Mouse (Mus musculus) heart, embryonic 14.5 days (tissue): ENCODE data around the gene Rnf220. TPM values are rescaled to one million over a fixed set of nuclear protein-coding genes. Genes with fewer than 3 reads are reported as not detected.

ENCODE experiments used
- ATAC-seq: fragments of 200-750 bp; cut with Nextera tagmentation; 2 replicates; pipeline ENCODE4 v1.8.0; 2017; ENCODE audit warnings: low read depth, moderate TSS enrichment; ENCODE audit not compliant: insufficient number of reproducible peaks, insufficient read depth, low FRiP score
- H3K27ac ChIP-seq, 2 experiments: fragments of 200-500 bp in 1 of 2; fragments of 300-500 bp in 1 of 2; sonication (generic) in 1 of 2; replicated peaks in 1 of 2; 2 replicates each; pipeline ENCODE4 v1.5.1; 2012 to 2014; ENCODE audit warnings: low read depth in 2 of 2, low read length in 2 of 2, control low read depth in 1 of 2, mild to moderate bottlenecking in 1 of 2, mixed read lengths in 1 of 2; ENCODE audit not compliant: control insufficient read depth in 1 of 2, insufficient read depth in 1 of 2
- H3K27me3 ChIP-seq: fragments of 300-500 bp; sonication (generic); 2 replicates; pipeline ENCODE4 v1.6.1; 2014; ENCODE audit warnings: mild to moderate bottlenecking, low read length, control low read depth; ENCODE audit not compliant: control insufficient read depth, insufficient read depth
- H3K36me3 ChIP-seq: fragments of 300-500 bp; sonication (generic); 2 replicates; pipeline ENCODE4 v1.6.1; 2014; ENCODE audit warnings: mild to moderate bottlenecking, control low read depth, low read length, mixed read lengths; ENCODE audit not compliant: control insufficient read depth, insufficient read depth
- H3K4me1 ChIP-seq, 2 experiments: fragments of 200-500 bp in 1 of 2; fragments of 300-500 bp in 1 of 2; sonication (generic) in 1 of 2; 2 replicates each; pipeline ENCODE4 v1.6.1; 2012 to 2014; ENCODE audit warnings: low read length in 2 of 2, control low read depth in 1 of 2, mixed read lengths in 1 of 2; ENCODE audit not compliant: control insufficient read depth in 2 of 2, insufficient read depth in 2 of 2
- H3K4me2 ChIP-seq: fragments of 300-500 bp; sonication (generic); 2 replicates; pipeline ENCODE4 v1.6.1; 2014; ENCODE audit warnings: mild to moderate bottlenecking, low read length
- H3K4me3 ChIP-seq, 2 experiments: fragments of 200-500 bp in 1 of 2; fragments of 300-500 bp in 1 of 2; sonication (generic) in 1 of 2; 2 replicates each; pipeline ENCODE4 v1.5.1; 2012 to 2014; ENCODE audit warnings: low read length in 2 of 2, mild to moderate bottlenecking in 2 of 2, control low read depth in 1 of 2, low read depth in 1 of 2, moderate library complexity in 1 of 2; ENCODE audit not compliant: control insufficient read depth in 1 of 2, insufficient read depth in 1 of 2
- H3K9ac ChIP-seq: fragments of 300-500 bp; sonication (generic); 2 replicates; pipeline ENCODE4 v1.6.1; 2014; ENCODE audit warnings: mild to moderate bottlenecking, low read length
- H3K9me3 ChIP-seq: fragments of 300-500 bp; sonication (generic); 2 replicates; pipeline ENCODE4 v1.6.1; 2016; ENCODE audit warnings: low read length, control low read depth; ENCODE audit not compliant: control insufficient read depth
- WGBS: fragments of 180-500 bp; shearing (Covaris S2); extraction: QIAGEN DNeasy Blood & Tissue Kit; methylation state at CpG from one replicate; pipeline ENCODE4 v1.1.7; 2014; 5-methylcytosine and 5-hydroxymethylcytosine counted together
- polyA plus RNA-seq: library from polyadenylated mRNA; unstranded; fragments of >200 nt; fragmentation: Nextera tagmentation; extraction: Ambion mirVana; gene quantifications from 2 replicates; pipeline ENCODE4 v1.2.1, GENCODE M21; 2014

Gene Rnf220
- polyA plus RNA-seq, 1 experiment from 2014 or later, result 36.4 TPM

DNA sequence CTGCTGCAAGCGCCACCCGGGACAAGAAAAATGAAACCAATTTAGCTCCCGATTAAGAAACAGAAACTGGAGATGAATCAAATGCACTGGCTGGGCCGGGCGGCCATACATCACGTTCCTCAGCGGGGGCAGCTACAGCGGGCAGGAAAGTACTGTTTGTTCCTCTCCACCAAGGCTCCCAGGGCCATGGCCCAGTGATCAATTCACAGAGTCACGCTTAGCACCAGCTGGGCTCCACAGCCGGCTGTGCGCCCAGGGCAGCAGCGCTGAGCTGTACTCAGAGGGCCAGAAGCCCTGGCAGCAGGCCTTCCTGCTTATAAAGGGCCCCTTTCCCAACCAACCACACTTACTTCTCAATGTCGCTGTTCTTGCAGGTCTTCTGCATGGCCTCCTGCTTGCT lies 219.8 kb downstream of the Rnf220 start:
- H3K36me3 ChIP-seq, result peaks cover 100% of the 10 kb centered on the region
- ATAC-seq, result no peak
- H3K4me1 ChIP-seq, result peaks cover 0 to 5% of the 10 kb centered on the region in 2 experiments; a peak in 1 of 4 replicates
- no peak overlapping the region for H3K9ac ChIP-seq
- no peak overlapping the region for H3K4me3 ChIP-seq
- peaks cover 12% of the 10 kb centered on the region for H3K9me3 ChIP-seq
- H3K27ac ChIP-seq, result no peak overlapping the region
- H3K27me3 ChIP-seq, result no peaks in the 10 kb centered on the region
- no peak overlapping the region for H3K4me2 ChIP-seq
- WGBS, result 93% methylated on average over 13 of the region's 13 CpGs

DNA sequence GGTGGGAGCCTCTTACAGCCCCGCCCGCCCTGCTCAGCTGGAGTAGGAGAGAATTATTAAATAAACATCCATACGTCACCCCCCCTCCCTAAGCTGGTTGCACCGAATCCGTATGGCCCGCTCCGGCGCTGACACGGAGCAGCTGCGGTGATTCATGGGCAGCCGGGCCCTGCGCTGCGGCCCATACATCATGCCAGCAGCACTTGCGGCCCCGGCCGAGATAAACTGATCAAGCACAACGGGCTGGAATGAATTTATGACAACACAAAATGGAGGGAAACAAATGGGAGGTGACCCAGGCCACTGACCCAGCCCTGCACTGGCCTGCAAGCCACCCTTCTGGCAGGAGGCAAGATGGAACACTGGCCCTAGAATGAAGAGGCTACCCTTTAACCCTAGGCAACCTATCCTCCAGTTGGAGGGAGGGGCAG lies 220.6 kb downstream of the Rnf220 start:
- peaks cover 100% of the 10 kb centered on the region for H3K36me3 ChIP-seq
- no peak overlapping the region for H3K4me2 ChIP-seq
- peaks cover 12% of the 10 kb centered on the region for H3K9me3 ChIP-seq
- H3K27ac ChIP-seq, result no peak overlapping the region
- H3K27me3 ChIP-seq, result no peaks in the 10 kb centered on the region
- WGBS, result 92% methylated on average over 17 of the region's 17 CpGs
- no peak overlapping the region for H3K9ac ChIP-seq
- H3K4me3 ChIP-seq, result no peak overlapping the region
- H3K4me1 ChIP-seq, result peaks cover 0 to 5% of the 10 kb centered on the region in 2 experiments; a peak in 1 of 4 replicates
- no peak for ATAC-seq

DNA sequence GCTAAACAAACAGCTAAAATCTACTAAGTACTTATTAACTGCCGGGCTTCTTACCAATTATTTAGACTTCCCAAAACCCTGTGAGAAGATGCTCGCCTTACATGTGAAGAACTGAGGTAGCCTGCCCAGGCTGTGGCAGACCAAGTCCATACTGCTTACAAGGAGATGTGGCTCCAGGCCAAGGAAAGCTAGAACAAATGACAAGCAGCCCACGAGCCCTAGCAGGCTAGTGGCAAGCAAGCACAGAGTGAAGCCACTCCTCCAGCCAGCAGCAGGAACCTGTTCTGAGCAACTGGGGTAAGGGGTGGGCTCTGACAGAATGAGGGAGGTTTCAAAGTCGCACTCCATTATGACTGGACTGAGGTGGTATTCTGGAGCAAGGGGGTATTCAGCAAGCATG lies 222.1 kb downstream of the Rnf220 start:
- no peak for ATAC-seq
- H3K27ac ChIP-seq, result no peak overlapping the region
- H3K4me2 ChIP-seq, result no peak overlapping the region
- 88% methylated on average over 4 of the region's 4 CpGs for WGBS
- no peak overlapping the region for H3K9ac ChIP-seq
- H3K27me3 ChIP-seq, result no peaks in the 10 kb centered on the region
- H3K4me1 ChIP-seq, result peaks cover 0 to 5% of the 10 kb centered on the region in 2 experiments; a peak in 1 of 4 replicates
- peaks cover 88% of the 10 kb centered on the region for H3K36me3 ChIP-seq
- no peak overlapping the region for H3K4me3 ChIP-seq
- peaks cover 12% of the 10 kb centered on the region for H3K9me3 ChIP-seq

DNA sequence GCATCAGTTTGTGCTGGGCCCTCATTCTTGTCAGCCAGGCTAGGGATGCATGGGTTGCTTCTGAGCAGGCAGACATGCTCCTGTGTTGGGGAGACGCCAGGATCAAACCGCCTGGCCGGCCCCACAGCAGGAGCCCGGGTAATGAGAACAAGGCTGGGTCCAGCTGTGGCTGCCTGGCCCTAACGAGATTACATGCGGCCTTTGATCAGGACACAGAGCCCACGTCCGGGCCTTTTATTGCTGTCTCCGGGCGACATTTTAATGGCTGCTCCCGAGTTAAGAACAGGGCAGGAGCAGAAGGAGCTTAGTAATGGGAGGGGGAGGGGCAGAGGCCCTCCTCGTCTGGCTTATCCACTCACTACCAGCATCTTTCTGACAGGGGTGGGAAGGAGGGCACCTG lies 224.4 kb downstream of the Rnf220 start:
- no peak overlapping the region for H3K27ac ChIP-seq
- peaks cover 81% of the 10 kb centered on the region for H3K36me3 ChIP-seq
- whole genome bisulfite sequencing, result 37% methylated on average over 12 of the region's 12 CpGs
- no peak overlapping the region for H3K4me3 ChIP-seq
- no peaks in the 10 kb centered on the region for H3K4me1 ChIP-seq
- no peaks in the 10 kb centered on the region for H3K27me3 ChIP-seq
- H3K9me3 ChIP-seq, result peaks cover 12% of the 10 kb centered on the region
- H3K9ac ChIP-seq, result no peak overlapping the region
- no peak overlapping the region for H3K4me2 ChIP-seq
- no peak for ATAC-seq

DNA sequence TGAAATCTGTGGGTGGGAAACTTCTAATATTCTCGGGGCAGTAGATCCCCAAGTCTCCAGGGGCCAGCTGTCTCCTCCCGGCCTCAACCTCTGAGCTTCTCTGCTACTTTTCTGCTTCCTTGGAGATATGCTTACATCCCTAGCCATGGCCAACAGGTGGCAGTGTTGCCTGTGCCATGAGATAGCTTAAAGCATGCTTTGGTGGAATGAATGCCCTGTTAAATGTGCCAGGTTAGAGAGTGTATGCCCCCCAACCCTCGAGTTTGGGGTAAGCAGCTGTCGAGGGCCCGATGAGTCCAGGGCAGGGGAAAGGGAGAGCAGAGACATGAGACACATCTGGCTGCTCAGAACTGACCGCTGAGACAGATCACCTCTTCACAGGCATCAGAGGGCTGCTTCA lies 226.6 kb downstream of the Rnf220 start:
- WGBS, result 10% methylated on average over 6 of the region's 6 CpGs
- Histone ChIP-seq H3K9ac (no peak overlapping the region), H3K4me1 (no peaks in the 10 kb centered on the region), H3K27me3 (no peaks in the 10 kb centered on the region), H3K4me3 (no peak overlapping the region), H3K9me3 (peaks cover 12% of the 10 kb centered on the region), H3K36me3 (peaks cover 59% of the 10 kb centered on the region), H3K27ac (no peak overlapping the region), H3K4me2 (no peak overlapping the region)
- no peak for ATAC-seq

DNA sequence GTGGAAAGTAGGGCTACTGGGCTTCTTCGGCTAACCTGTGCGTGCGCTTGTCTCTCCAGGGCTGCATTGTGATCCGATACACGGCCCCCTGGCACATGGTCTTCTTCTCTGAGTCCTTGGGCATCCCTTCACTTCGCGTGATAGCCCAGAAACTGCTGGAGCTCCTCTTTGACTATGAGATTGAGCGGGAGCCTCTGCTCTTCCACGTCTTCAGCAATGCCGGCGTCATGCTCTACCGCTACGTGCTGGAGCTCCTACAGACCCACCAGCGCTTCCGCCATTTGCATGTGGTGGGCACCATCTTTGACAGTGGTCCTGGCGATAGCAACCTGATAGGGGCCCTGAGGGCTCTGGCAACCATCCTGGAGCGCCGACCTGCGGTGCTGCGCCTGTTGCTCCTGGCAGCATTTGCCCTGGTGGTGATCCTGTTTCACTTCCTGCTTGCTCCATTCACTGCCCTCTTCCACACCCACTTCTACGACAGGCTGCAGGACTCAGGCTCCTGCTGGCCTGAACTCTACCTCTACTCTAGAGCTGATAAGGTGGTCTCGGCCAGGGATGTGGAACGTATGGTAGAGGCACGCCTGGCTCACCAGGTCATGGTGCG lies 228.9 kb downstream of the Rnf220 start:
- Histone ChIP-seq H3K4me1 (no peaks in the 10 kb centered on the region), H3K27ac (no peak overlapping the region), H3K9me3 (no peaks in the 10 kb centered on the region), H3K27me3 (no peaks in the 10 kb centered on the region), H3K4me2 (no peak overlapping the region), H3K36me3 (peaks cover 36% of the 10 kb centered on the region), H3K4me3 (no peak overlapping the region), H3K9ac (no peak overlapping the region)
- ATAC-seq, result no peak
- WGBS, result 81% methylated on average over 25 of the region's 25 CpGs

DNA sequence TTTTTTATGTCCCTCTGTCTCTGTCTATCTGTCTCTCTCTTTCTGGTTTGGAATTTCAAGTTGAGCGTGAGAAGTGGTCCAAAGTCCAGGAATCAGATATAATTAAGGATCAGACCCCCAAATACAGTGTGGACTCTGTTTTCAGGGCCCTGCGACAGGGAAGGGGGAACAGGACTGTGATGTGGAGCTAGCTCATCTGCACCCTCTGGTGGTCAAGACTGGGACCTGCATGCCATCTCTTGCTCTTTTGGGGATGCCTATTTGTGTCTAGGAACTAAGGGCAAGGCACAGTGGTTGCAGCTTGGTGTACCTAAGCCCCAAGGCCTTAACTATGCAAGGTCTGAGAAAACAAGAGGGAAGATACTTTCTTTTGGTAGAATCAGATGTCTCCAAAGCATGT lies 229.6 kb downstream of the Rnf220 start:
- Histone ChIP-seq H3K4me2 (no peak overlapping the region), H3K27me3 (no peaks in the 10 kb centered on the region), H3K4me3 (no peak overlapping the region), H3K27ac (no peak overlapping the region), H3K4me1 (no peaks in the 10 kb centered on the region), H3K9me3 (no peaks in the 10 kb centered on the region), H3K9ac (no peak overlapping the region), H3K36me3 (peaks cover 29% of the 10 kb centered on the region)
- no peak for ATAC-seq
- WGBS, result 3% methylated on average over 2 of the region's 2 CpGs

DNA sequence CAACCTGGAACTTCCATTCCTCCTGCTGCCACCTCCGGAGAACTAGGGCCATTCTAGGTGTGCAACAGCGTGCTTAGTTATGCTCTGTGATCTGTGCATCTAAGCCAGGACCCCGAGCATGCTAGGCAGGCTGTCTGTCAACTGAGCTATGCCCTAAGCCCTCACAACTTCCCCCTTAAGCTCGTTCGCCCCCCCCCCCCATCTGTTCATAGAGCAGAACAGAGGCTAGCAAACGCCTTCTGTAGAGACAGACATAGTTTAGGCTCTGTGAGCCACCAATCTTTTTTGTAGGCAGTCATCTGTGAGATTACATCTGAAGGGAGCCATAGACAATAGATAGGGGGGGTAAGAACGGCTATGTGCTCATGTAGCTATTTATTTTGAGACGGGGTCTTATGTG lies 233.9 kb downstream of the Rnf220 start:
- no peak overlapping the region for H3K4me2 ChIP-seq
- no peaks in the 10 kb centered on the region for H3K27me3 ChIP-seq
- no peaks in the 10 kb centered on the region for H3K9me3 ChIP-seq
- no peaks in the 10 kb centered on the region for H3K4me1 ChIP-seq
- ATAC-seq, result no peak
- no peak overlapping the region for H3K27ac ChIP-seq
- WGBS, result 75% methylated on average over 8 of the region's 8 CpGs
- H3K4me3 ChIP-seq, result no peak overlapping the region
- H3K36me3 ChIP-seq, result peaks cover 8% of the 10 kb centered on the region
- no peak overlapping the region for H3K9ac ChIP-seq
